Mouse (Mus musculus): ENCODE results near the gene Susd1.

Susd1 gene

GRCm38 (mm10) chr4:59279111-59279510 is 159.3 kb downstream of the Susd1 start:
- DNase-seq = no peak

- peak; percentile 54 to 58 for DNase-seq
Measured at GRCm38 (mm10) chr4:59278410-59278809, 160.0 kb downstream of the Susd1 start.

- DNase-seq = no peak
Measured at GRCm38 (mm10) chr4:59277958-59278357, 160.5 kb downstream of the Susd1 start.

- no peak for DNase-seq
Measured at GRCm38 (mm10) chr4:59275956-59276355, 162.5 kb downstream of the Susd1 start.

GRCm38 (mm10) chr4:59275494-59275893 is 162.9 kb downstream of the Susd1 start:
- DNase-seq = peak in 1 of 2 experiments; percentile 56

- no peak for DNase-seq
Measured at GRCm38 (mm10) chr4:59274136-59274535, 164.3 kb downstream of the Susd1 start.

GRCm38 (mm10) chr4:59273342-59273741 is 165.1 kb downstream of the Susd1 start:
- no peak for DNase-seq

GRCm38 (mm10) chr4:59265631-59266030 is 172.8 kb downstream of the Susd1 start:
- DNase-seq = no peak

- DNase-seq = peak in 1 of 2 experiments; percentile 32
Measured at GRCm38 (mm10) chr4:59265182-59265581, 173.3 kb downstream of the Susd1 start.
